Mouse (Mus musculus): ENCODE measurements around the gene Apobr.

- TF ChIP-seq GATA1 (IDR thresholded peaks at IDR 0.05; ENCODE audit: borderline replicate concordance, low read length), result no peak
- TF ChIP-seq FLI1 (IDR thresholded peaks at IDR 0.05; ENCODE audit: low read length), result no peak
Observed at GRCm38 (mm10) chr7:126536466-126536865, 48.3 kb upstream of the Apobr start.
